Mouse (Mus musculus): ENCODE measurements around the gene Zfp217.

DNA sequence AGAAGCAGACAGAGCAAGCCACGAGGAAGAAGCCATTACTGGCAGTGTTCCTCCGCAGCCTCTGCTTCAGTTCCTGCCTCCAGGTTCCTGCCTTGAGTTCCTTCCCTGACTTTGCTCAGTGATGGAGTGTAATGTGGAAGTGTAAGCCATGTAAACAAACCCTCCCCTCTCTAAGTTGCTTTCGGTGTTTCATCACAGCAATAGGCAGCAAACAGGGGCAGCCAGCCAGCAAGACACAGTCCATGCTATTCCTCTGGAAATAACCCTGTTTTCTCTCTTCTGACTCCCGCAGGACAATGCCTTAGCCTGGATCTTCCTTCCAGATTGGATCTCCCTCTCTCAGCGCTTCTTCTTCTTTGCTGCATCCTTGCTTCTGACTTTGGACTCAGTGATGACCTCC lies 77.9 kb downstream of the Zfp217 start:
- TF ChIP-seq CTCF (IDR thresholded peaks at IDR 0.05; ENCODE audit: low read depth), result no peak
- TF ChIP-seq EP300 (IDR thresholded peaks at IDR 0.05; ENCODE audit: low read depth), result no peak

Measured in heart, postnatal 0 days (tissue).